Mouse (Mus musculus) adrenal gland, postnatal 36 days (tissue): ENCODE results near the gene Clic4. TPM values are rescaled to one million over a fixed set of nuclear protein-coding genes. Genes with fewer than 3 reads are reported as not detected.
"Not testable (repeated sequence)": the region's sequence is repeated elsewhere in the genome, so short reads cannot be mapped to it uniquely, and the experiment has no call there.

Experiments
- DNase-seq, 2 experiments: peaks; one replicate each; pipeline ENCODE4 v3.0.0; 2021; ENCODE audit warnings: mixed read lengths in 1 of 2
- total RNA-seq, 2 experiments: library from RNA; stranded (reverse); gene quantifications; 2 replicates each; pipeline ENCODE4 v1.2.3; 2021

Clic4 gene
- total RNA-seq, 2 experiments from 2014 or later, result 73.1 to 114 TPM

DNA sequence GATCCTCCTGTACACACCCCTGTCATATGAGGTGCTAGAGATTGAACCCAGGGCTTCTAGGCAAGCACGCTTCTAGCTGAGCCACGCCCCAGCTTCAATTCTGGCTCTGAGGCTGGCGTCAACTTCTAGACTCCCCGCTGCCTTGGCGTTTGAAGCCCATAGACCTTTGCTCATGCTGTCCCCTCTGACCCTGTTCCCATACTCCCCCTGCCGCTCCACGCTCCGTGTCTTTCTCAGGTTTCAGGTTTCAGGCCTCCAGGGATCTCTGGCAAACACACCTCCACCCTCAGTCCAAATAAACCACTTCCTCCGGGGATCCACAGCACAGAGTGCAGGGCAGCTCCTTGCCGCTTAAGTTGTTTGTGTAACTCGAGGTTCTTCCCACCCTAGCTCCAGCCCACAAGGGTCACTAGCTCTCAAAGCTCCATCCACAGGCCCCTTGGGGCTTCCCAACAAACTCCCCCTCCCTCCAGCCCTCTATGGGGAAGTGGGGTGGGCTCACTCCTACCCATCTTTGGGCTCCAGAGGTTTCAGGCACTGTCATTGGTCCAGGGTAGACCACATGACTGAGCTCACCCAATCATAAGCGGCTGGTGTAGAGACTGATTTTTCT, 20.0 kb upstream of the Clic4 start:
- peak in 1 of 2 experiments; percentile 35 for DNase-seq

DNA sequence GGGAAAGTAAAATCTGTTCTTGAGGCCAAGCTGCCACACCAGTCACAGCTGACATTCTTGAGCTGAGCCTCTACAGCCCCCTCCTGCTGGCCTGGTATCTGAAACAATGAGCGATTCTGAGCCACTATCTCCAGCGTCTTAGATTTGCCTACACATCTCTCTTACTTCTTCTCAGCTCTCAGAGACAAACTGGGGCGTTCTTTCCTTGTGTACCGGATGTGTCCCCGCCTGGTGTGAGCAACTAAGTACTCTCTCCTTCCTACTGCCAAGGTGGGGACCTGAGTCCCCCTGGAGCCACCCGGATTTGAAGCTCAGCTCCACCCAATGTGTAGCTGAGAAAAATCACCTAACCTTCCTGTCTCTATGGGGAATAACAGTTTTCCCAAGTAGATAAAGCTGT, 19.2 kb upstream of the Clic4 start:
- DNase-seq, result no peak

DNA sequence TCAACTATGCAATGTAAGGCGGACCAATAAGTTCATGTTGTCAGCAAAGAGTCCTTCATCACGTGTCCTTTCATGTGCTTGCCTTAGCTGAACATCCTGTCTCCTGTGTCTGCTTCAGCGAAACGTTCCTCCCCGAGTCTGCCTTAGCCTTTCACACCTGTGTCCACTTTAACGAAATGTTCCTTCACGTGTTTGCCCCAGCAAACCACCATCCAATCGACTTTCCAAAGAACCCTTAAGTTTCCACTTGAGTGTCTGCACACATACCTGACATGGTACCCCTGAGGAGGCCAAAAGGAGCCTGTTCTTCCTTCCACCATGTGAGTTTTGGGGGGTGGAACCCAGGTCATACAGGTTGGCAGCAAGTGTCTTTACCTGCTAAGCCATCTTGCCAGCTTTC, 18.6 kb upstream of the Clic4 start:
- no peak for DNase-seq

DNA sequence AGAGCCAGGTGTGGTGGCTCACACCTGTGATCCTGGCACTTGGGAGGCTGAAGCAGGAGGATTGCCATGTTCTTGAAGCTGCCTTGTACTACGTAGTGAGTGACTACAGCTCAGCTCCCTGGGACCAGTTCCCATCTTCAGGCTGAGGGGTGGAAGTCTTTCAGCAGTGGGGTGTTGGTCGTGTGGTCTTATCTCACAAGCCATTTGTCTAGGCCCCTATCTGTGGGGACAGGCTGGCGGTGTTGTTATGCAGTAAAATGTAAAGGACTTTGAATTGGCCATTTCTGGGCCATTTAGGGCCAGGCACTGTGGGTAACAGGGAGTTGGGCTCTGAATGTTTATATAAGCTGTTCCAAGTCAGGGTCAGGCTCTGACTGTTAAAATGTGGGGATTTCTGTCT, 15.4 kb upstream of the Clic4 start:
- no peak for DNase-seq

DNA sequence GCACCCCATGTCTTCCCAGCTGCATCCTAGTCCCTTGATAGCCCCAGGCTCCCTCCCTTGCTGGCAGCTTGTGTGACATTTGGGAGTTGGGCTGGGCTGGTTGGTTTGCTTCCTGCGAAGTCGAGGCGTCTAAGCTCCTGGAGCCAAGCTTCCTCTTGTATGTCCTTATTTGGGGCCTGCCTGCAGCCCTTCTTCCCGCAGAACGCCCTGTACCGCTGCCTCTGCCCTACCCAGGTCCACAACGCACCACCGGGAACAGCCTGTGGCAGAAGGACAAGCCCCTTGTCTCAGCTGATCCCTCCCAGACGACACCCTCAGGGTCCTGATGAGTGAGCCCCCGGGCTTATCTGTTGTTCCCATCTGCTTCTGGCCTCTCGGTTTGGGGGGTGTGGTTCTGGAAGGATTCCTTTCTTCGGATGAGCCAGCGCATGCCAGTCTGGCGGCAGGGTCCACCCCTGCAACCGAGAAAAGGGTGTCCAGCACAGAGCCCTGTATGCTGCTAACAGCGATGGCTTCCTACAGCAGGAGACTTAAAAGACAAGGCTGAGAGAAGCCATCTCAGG, 14.3 kb upstream of the Clic4 start:
- DNase-seq, result peak in 1 of 2 experiments; percentile 40

DNA sequence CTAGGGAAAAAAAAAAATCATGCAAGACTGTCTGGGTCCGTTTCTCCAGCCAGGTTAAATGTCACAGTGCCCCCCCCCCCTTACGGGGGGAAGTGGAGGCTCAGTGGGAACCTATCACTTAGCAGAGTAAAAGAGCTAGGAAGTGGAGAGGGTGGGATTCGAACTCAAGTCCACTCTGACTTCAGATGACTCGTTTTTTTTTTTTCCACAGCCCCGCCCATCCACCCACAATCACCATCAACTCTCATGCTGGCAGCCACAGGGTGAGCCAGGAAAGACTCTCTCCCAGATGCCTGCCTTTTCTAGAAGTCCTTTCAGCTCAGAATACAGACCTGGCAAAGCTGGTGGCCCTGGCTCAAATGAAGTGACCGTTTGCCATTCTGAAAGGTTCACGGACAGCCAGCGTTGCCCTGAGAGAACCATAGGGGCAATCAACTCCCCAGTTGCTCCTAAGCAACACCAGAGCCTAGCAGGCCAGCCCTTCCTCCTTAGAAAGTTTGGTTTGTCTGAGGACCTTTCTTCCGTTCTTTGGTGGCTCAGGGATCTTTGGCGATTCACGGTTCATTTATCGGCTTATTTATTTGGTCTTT, 13.5 kb upstream of the Clic4 start:
- no peak for DNase-seq

DNA sequence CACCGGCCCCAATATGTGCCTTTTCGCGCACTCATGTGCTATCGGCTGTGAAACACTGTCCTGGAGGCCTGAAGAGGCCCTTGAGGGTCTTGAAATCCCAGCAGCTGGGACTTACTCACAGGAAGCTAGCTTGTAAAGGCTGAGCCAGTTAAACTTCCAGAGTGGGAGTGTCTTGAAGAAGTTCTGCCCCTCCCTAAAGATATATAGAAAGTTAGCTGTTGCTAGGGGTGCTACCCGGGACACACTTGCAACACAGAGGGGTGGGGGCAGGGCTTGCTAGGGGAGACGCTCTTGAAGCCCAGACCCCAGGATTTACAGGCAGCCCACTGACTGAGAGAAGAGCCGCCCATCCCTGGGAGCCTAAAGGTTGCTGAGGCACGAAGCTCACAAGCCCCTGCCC, 12.8 kb upstream of the Clic4 start:
- DNase-seq, result no peak

DNA sequence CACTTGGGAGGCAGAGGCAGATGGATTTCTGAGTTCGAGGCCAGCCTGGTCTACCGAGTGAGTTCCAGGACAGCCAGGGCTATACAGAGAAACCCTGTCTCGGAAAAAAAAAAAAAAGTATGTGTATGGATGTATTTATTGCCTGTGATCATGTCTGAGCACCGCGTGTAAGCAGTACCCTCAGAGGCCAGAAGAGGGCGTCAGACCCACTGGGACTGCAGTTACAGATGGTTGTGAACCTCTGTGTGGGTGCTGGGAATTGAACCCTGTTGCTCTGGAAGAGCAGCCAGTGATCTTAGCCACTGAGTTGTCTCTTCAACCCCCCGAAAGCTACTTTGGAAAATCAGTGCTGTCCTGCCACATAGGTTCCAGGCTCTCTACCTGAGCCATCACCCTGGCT, 11.3 kb upstream of the Clic4 start:
- no peak for DNase-seq

DNA sequence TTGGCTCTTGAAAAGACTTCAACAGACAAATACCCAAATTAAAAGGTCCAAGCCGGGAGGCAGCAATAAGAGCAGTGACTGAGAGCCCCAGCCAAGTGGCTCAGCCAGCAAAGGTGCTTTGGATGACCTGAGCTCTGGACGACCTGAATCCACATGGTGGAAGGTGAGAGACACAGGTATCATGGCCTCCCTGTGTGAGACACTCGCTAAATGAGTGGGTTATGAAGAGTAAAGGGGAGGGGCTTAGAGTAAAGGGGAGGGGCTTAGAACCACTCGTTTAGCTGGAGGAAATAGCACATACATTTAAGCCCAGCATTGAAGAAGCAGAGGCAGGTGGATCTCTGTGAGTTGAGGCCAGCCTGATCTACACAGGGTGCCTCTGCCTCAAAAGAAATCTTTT, 10.8 kb upstream of the Clic4 start:
- no peak for DNase-seq

DNA sequence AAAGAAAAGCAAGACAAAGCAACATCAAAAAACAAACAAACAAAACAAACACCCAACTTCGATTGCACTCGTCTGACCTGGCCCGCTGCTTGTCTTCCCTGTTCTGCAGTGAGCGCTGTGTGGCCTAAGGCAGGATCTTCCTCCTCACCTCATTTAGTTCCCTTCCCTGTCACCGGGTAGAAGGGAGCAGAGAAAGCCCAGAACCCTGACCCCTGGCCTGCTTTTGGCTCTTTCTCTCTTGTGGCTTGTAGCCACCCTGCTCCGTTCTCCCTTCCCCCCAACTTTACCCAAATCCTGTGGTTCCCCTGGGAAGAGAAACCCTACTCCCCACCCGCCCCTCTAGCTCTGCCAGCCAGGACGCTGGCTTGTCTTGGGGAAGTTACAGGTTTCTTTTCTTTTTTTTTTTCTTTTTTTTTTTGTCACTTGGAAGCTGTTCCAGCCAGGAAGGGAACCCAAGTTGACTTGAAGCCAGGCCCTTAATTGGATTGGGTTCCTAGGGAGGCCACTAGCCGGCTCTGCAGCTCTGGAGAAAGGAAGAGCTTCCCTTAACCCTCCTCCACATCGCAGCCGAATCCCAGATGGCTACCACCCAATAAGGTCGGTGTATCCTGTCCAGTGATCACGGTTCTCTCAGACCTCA, 10.2 kb upstream of the Clic4 start:
- DNase-seq, result peak; percentile 35 to 55

DNA sequence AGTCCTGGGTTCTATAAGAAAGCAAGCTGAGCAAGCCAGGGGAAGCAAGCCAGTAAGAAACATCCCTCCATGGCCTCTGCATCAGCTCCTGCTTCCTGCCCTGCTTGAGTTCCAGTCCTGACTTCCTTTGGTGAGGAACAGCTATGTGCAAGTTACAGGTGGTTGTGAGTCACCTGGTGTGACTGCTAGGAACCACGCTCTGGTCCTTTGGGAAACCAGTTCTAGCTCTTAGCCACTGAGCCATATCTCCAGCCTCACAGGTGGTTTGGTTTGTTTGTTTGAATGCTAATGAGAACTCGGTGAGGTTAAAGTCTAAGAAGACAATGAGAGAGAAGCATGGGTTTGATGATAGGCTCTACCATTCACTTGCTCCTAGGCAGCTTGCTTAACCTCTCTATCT, 7.4 kb upstream of the Clic4 start:
- not testable (repeated sequence) for DNase-seq

DNA sequence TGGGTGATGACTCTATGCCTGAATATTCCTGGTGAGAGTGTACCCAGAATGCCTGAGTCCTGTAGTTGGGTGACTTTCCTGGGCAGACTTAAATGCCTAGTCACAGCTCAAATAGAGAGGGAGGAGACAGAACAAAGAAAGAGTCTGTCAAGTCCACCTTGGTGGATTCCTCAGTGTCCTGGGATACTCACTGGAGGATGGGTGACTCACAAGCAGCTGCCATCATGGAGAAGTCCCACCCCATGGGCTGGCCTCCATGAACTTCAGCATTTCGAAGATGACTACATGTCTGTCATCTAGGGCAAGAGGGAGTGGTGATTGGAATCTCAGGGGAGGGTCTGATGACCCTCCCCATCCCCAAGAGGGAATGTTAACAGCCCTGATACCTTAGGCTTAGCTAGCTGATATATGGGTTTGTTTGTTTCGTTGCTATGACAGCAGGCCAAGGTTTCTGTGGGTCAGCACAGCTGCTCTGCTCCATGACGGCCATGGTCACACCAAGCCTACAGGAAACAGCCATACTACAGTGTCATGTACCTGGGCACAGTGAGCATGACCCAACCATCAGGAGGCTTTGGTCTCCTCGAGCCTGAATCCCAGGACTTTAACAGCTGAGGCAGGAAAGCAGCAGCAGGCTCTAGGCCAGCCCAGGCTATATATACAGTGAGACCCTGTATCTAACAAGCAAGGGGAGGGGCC, 4.2 kb upstream of the Clic4 start:
- no peak for DNase-seq

DNA sequence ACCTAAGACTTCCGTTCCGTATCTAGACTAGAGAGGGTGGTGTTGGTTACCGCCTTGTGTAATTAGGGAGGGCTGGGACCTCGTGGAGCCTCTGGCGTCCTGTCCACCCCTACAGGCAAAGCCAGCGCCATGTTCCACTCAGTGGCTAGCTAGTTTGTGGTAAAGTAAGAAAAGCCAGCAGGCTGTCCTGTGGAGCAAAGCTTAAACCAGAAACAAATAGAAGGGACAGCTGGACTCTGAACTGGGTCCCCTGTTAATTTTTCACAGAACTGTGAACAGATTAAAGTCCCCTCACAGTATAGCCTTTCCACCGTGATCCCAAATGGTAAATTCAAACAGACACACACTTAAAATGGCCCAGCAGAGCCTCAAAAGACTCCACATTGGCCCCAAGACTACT, 2.1 kb upstream of the Clic4 start:
- DNase-seq, result no peak

DNA sequence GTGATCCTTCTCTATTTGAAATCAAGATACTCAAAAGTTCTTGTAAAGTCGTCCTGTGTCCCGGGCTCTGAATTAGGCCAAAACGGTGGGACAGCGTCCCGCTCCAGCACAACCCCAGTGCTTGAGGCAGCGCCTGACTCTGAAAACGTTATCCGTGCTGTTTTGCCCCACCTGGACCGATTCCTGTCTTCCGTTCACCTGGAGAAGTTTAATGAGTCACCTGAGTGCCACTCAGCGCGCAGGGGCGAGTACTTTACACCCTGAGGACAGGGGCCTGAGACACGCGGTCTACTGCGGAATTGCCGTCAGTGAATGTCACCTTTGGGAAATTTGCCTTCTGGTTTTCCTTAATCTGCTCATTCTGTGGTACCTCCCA, 681 bp upstream of the Clic4 start:
- DNase-seq, result no peak

DNA sequence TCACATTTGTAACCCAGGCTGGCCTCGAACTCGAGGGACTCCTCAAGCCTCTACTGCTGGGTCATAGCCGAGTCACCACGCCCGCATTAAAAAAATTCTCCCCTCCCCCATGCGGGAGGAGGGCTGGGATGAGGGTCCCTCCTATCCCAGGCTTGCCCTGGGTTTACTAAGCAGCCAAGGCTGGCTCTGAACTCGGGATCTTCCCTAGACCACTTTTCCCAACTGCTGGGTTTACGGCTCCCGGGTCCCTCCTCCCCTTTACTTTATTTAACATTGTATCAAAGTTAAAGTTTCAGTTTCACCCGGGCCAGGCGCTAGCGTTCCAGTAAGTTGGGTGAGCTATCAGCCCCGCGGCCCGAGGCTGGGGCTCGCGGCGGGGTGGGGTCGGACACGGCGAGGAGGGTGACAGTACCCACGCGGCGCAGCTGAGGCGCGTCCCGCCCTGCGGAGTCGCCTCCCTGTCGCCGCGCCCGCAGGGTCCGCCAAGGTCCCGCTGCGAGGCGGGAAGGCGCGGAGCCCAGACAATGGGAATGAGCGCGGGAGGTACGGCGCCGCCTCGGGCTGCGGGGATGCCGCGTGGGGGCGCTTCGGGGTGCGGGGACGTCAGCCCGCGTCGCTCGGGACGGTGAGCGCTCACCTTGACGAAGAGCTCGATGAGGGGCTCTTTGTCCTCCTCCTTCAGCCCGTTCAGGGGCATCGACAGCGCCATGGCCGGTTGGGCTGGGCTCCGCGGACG, 565 bp downstream of the Clic4 start:
- peak; percentile 72 to 82 for DNase-seq

DNA sequence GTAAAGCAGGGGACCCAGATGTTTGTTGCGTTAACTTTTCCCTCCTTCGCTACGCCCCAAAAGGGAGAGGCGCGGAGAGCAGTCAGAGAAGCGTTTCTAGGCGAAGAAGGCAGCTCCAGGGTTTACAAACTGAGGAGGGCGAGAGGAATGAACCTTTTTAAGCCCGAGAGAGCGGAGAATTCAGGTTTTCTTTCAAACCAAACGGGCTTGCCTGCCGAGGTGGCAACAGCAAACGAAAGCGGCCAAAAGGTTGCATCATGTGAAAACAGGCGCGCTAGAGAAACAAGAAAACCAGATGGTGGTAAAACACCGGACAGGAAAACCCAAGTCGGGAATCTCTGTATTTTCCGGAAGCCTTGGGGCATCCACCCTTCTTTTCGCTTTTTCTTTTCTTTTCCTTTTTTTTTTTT, 1.2 kb downstream of the Clic4 start:
- DNase-seq, result peak; percentile 33 to 47

DNA sequence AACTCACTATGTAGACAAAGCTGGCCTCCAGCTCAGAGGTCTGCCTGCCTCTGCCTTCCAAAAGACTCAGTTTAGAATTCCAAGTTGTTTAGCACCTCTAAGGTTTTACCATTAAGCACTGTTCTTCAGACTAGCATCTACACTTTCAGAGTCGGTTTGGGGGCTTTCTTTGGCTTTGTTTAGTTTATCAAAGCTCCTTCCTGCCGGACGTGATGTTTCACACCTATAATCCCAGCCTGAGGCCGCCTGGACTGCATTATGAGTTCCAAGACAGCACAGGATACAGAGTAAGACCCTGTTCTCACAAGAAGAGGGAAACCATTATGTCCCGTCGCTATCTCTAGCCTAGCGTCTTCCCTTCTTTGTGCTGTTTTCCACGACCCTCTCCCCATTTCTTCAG, 2.1 kb downstream of the Clic4 start:
- DNase-seq, result no peak

DNA sequence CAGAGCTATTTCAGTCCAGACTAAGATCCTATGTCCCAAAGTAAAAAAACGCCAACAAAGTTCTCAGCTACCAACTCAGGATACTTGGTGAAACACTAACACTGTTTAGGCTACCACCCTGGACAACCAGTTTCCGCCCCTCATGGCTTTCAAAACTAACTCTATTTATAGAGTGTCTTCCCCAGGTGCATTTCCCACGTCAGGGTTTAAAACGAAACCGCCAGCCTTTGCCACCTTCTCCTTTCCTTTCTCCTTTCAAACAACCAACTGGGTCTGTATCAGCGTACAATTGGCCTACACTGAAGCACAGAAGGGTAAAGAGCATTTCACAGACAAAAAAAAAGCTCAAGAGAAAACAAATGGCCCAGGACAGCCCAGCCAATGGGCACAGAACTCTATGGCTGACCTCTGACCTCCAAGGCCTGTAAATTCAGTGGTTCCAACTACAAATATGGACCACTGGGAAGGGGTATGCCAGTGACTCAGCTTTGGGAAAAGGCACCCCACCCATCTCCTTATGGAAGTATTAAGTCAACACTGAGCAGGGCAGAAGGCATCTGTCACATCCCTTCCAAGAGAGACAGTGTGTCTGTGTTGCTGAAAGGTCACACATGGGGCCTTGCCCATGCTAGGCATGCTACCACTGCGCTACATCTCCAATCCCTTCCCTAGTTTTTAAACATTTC, 2.8 kb downstream of the Clic4 start:
- no peak for DNase-seq

DNA sequence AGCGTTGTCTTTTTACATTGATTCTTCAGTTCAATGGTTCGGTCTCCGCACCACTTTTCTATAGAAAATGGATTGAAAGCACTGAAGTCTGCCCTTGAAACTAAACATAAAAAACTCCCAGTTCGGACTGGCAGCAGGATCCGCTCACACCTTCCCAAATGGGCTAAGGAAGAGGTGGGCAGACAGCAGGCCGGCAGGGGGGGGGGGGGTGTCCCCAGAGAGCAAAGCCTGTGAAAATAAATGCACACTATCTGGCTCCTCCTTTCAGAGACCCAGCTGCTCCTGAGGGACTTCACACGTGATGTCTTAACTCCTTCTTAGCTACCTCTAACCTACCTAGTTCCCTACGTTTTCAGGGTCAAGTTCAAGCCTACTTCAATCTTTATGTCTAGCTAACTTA, 5.1 kb downstream of the Clic4 start:
- no peak for DNase-seq

DNA sequence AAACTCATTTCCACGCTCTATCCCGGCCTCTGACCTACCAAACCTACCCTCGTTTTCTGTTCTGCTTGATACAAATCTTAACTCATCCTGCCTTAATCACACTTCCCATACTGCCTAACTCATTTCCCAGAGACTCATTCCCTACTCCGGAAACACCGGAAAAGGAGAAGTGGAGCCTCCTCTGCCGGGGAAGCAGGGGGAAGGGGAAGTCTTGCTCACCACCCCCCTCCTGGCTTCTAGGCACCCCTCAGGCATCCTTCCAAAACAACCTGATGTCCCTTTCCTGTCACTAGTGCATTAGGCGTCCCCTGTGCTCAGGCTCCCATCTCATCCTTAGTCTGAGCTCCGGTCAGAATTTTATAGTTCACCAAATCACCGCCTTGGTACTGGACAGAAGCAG, 5.6 kb downstream of the Clic4 start:
- peak; percentile 44 to 50 for DNase-seq

DNA sequence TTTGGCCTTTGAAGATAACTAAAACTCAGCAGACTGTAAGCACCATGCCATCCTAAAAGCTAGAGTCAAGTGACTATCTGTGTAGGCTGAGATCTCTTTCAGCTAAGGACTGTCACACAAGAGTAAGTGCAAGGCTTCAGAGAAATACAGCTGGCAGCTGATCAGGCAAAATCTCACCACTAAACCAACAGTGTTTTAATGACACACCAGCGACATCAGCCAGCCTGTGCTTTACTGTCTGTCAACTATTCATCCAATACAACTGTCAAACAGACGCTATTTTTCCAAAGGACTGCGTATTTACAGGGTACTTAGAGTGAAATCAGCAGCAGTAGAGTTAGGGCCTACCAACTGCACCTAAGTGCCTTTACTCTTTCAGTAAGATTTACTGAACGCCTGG, 12.2 kb downstream of the Clic4 start:
- no peak for DNase-seq

DNA sequence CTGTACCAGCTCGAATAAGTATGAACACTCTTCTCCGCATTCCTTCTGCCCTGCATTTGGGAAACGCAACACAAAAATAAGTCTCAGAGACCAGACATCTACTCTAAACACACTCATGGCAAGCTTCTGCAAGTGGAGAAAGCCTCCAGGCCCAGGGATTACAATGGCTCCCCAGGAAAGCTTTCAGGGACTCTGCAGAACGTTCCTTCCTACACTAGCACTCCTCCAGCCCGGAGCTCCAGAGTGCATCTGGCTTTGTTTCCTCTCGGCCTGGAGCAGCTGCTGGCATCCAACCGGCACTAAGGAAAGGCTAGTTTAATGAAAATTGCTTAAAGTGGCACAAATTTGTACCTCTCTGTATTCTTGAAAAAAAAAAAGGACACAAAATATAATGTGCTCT, 14.1 kb downstream of the Clic4 start:
- DNase-seq, result no peak
